Mouse (Mus musculus): Measurements from ENCODE around the gene Tspan32.

DNA sequence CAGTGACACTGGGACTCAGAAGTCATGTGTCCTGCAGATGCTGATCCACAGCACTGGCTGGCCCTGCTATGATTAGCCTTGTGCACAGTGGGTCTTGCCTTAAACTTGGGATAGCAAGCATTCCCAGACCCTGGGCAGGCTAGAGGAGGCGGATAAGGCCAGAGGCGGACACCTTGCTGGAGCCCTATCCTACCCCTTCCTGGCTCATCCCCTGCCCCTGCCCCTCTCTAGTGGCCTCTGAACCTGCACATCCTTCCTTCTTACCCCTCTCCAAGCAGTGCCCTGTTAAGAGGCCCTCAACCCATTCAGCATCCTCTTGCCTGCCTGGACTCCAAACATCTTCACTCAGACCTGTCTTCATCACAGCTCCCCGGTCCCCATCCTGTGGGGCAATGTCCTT lies 35.7 kb downstream of the Tspan32 start:
- no peak for TF ChIP-seq E2F4 (IDR thresholded peaks at IDR 0.05; ENCODE audit: insufficient read depth)
- no peak for TF ChIP-seq POLR2A (IDR thresholded peaks at IDR 0.05; ENCODE audit: insufficient read length, low read depth)
- TF ChIP-seq TCF12 (IDR thresholded peaks at IDR 0.05; ENCODE audit: insufficient read depth, poor library complexity, severe bottlenecking) = no peak
- TF ChIP-seq CEBPB (IDR thresholded peaks at IDR 0.05; ENCODE audit: insufficient read depth, poor library complexity, severe bottlenecking) = no peak
- TF ChIP-seq MAX (IDR thresholded peaks at IDR 0.05; ENCODE audit: low read depth) = no peak
- TF ChIP-seq MYOD1 (IDR thresholded peaks at IDR 0.05; ENCODE audit: control insufficient read depth in 1 of 3, insufficient read length in 2 of 3, low read depth in 2 of 3) = no peak
- TF ChIP-seq USF1 (IDR thresholded peaks at IDR 0.05; ENCODE audit: low read depth) = no peak
